Mouse (Mus musculus): Measurements from ENCODE around the gene Bhlhb9. TPM values are rescaled to one million over a fixed set of nuclear protein-coding genes. Genes with fewer than 3 reads are reported as not detected.

Bhlhb9 gene
- polyA plus RNA-seq (2017; shearing (Covaris generic)) = 40.3 TPM

GRCm38 (mm10) chrX:135797212-135797644 is at the start of gene Bhlhb9:
Gene Bhlhb9, plus strand, starts transcription at chrX:135797594.

DNA sequence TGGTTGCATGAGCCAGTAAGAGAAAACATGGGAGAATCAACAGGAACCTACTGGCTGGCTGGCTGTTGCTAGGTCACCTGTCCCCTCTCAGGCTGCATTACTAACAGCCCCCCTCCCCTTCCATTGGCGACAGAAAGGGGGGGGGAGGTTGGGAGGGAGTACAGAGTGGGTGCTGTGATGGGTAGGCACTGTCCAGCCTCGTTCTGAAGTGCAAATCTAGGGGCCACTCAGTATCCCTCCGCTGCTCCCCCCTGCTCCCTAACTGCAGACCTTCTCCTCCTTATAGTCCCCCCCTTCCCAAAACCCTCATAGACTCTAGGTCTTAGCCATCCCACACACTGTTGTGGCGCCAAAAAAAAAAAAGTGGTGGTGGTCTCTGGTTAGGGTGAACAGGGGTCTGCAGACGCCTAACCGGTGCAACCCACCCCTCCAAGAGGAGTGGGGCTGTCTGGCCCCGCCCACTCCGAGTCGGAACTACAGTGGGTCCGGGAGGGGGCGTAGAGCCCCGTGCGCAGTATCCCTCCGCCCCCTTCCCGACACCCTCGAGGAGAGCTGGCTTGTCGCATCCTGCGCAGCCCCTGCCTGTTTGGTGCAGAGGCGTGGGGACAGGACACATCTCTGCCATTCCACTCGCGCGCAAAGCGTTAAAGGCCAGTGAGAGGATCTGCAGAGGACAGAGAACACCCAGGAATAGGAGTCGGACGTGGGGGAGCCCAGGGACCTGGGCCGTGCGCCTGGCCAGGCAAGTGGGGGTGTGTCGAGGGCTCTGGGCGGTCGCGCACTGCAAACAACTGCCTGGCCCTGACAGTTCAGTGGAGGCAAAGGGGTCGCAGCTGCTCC is 41.3 kb downstream of the Bhlhb9 start, which contains the start of gene Gprasp2:
Gene Gprasp2, plus strand, starts transcription at position 514 of the 840 bp plus-strand sequence.

Other genes starting within 250 kb of the Bhlhb9 start
- 0.35 TPM for gene Nxf7, start 198.8 kb upstream of the Bhlhb9 start, polyA plus RNA-seq (2017; shearing (Covaris generic))
- gene Prame, start 169.9 kb upstream of the Bhlhb9 start, polyA plus RNA-seq (2017; shearing (Covaris generic)) = not detected
- 0.22 TPM for gene Tcp11x2, start 103.8 kb upstream of the Bhlhb9 start, polyA plus RNA-seq (2017; shearing (Covaris generic))
- gene Tmsb15a, start 72.3 kb upstream of the Bhlhb9 start, polyA plus RNA-seq (2017; shearing (Covaris generic)) = not detected
- 19.3 TPM for gene Armcx5, start 54.9 kb upstream of the Bhlhb9 start, polyA plus RNA-seq (2017; shearing (Covaris generic))
- gene Gprasp1, start 54.9 kb upstream of the Bhlhb9 start, polyA plus RNA-seq (2017; shearing (Covaris generic)) = 53.9 TPM
- 27.4 TPM for gene Gprasp2, start 41.4 kb downstream of the Bhlhb9 start, polyA plus RNA-seq (2017; shearing (Covaris generic))
- gene Arxes2, start 196.2 kb downstream of the Bhlhb9 start, polyA plus RNA-seq (2017; shearing (Covaris generic)) = 8.1 TPM
- gene Arxes1, start 235.8 kb downstream of the Bhlhb9 start, polyA plus RNA-seq (2017; shearing (Covaris generic)) = not detected